25 mouse cellular contexts compared by ENCODE assay signal in the genomic region with DNA sequence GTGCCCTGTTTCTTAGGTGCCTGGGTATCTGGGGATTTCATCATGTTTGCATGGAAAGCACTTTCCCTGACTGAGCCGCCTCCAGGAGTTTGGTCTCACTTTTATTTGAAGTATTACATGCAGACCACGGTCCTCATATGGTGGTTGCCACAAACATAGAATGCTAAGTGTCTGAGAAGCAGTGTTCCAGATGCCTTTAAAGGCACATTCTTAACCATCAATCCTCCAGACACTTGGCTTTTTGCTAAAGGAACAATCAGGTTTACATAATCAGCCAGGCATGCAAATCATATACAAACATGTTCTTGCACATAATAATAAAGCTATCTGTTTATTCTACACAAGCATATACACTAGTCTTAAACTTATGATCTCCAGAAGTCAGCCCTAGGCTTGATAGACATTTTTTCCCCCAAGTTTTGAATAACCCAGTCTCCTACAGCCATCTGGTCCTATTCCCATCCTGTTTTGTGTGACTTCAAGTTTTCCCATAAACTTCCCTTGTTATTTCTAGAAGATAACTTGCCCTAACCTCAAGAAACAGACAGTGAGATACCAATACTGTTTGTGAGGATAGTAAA. TPM values are rescaled to one million over a fixed set of nuclear protein-coding genes. Genes with fewer than 3 reads are reported as not detected.
DNase-seq lines count a peak whose midpoint lies in the region; ATAC-seq and TF ChIP-seq lines count a peak whose summit lies in the region.
"Had no signal": no experiment of that assay in that cellular context is flagged by ENCODE, and none has a peak within 500 bp of the region (broad histone marks: within the 10 kb centered on the region; RNA-seq: fewer than 3 reads in every experiment).

No protein-coding gene starts in this region.

- no peaks in the 10 kb centered on the region for H3K9me3 ChIP-seq in forebrain, postnatal 0 days (ENCODE audit: low read length)
- no peaks in the 10 kb centered on the region for H3K9me3 ChIP-seq in forebrain, embryonic 11.5 days (ENCODE audit: control insufficient read depth, low read length)
- H3K9me3 ChIP-seq in lung, embryonic 16.5 days (ENCODE audit: control insufficient read depth, low read length): no peaks in the 10 kb centered on the region
- H3K9me3 ChIP-seq in intestine, embryonic 15.5 days: no peaks in the 10 kb centered on the region
- no peaks in the 10 kb centered on the region for H3K9me3 ChIP-seq in stomach, embryonic 16.5 days (replicated peaks; ENCODE audit: control insufficient read depth, low read length)
- H3K9me3 ChIP-seq: embryonic facial prominence, embryonic 12.5 days; forebrain, embryonic 10.5 days; hindbrain, embryonic 10.5 days; hindbrain, embryonic 15.5 days; liver, embryonic 12.5 days; midbrain, embryonic 10.5 days; neural tube, embryonic 12.5 days had no signal

- no peaks in the 10 kb centered on the region for H3K27me3 ChIP-seq in forebrain, postnatal 0 days (ENCODE audit: insufficient read depth, low read length)
- peaks cover 7% of the 10 kb centered on the region; the same call in 1 of the 2 replicates for H3K27me3 ChIP-seq in forebrain, embryonic 11.5 days (ENCODE audit: control insufficient read depth, insufficient read depth, low read length)
- H3K27me3 ChIP-seq in lung, embryonic 16.5 days (ENCODE audit: control insufficient read depth, insufficient read depth, low read depth, low read length): no peaks in the 10 kb centered on the region
- no peaks in the 10 kb centered on the region for H3K27me3 ChIP-seq in intestine, embryonic 15.5 days (replicated peaks)
- H3K27me3 ChIP-seq in stomach, embryonic 16.5 days (ENCODE audit: control insufficient read depth, insufficient read depth, low read length): no peaks in the 10 kb centered on the region

- no peak overlapping the region for H3K4me2 ChIP-seq in forebrain, postnatal 0 days (ENCODE audit: low read depth)
- H3K4me2 ChIP-seq in forebrain, embryonic 11.5 days (ENCODE audit: low read depth, low read length, severe bottlenecking): no peak overlapping the region
- no peak overlapping the region for H3K4me2 ChIP-seq in lung, embryonic 16.5 days (ENCODE audit: low read depth, low read length)
- no peak overlapping the region for H3K4me2 ChIP-seq in intestine, embryonic 15.5 days (replicated peaks)
- H3K4me2 ChIP-seq in stomach, embryonic 16.5 days (ENCODE audit: low read depth, low read length): no peak overlapping the region
- H3K4me2 ChIP-seq: embryonic facial prominence, embryonic 12.5 days; hindbrain, embryonic 15.5 days; liver, embryonic 12.5 days; neural tube, embryonic 12.5 days had no signal

- peaks cover 22% of the 10 kb centered on the region for H3K36me3 ChIP-seq in forebrain, postnatal 0 days (ENCODE audit: insufficient read depth)
- H3K36me3 ChIP-seq in forebrain, embryonic 11.5 days (ENCODE audit: control insufficient read depth, insufficient read depth, low read length): no peaks in the 10 kb centered on the region; the same call in 1 of the 2 replicates
- peaks cover 14% of the 10 kb centered on the region for H3K36me3 ChIP-seq in lung, embryonic 16.5 days (ENCODE audit: control insufficient read depth, insufficient read depth, low read length)
- H3K36me3 ChIP-seq in intestine, embryonic 15.5 days: peaks cover 9% of the 10 kb centered on the region; the same call in 1 of the 2 replicates
- peaks cover 16% of the 10 kb centered on the region for H3K36me3 ChIP-seq in stomach, embryonic 16.5 days (ENCODE audit: control insufficient read depth, insufficient read depth, low read length)

- H3K4me3 ChIP-seq in forebrain, postnatal 0 days (ENCODE audit: low read depth, low read length): no peak overlapping the region
- H3K4me3 ChIP-seq in forebrain, embryonic 11.5 days (ENCODE audit: low read depth, low read length): no peak overlapping the region
- H3K4me3 ChIP-seq in lung, embryonic 16.5 days (ENCODE audit: low read length): no peak overlapping the region
- H3K4me3 ChIP-seq in intestine, embryonic 15.5 days (replicated peaks): no peak overlapping the region
- no peak overlapping the region for H3K4me3 ChIP-seq in stomach, embryonic 16.5 days (replicated peaks; ENCODE audit: low read length)
- H3K4me3 ChIP-seq: embryonic facial prominence, embryonic 12.5 days; forebrain, embryonic 10.5 days; hindbrain, embryonic 10.5 days; hindbrain, embryonic 15.5 days; liver, embryonic 12.5 days; midbrain, embryonic 10.5 days; myocyte; neural tube, embryonic 12.5 days had no signal

- H3K27ac ChIP-seq in forebrain, postnatal 0 days (ENCODE audit: low read depth, low read length): peak overlapping the region; percentile 24; the same call in 1 of the 2 replicates
- H3K27ac ChIP-seq in forebrain, embryonic 11.5 days (ENCODE audit: low read depth, low read length): no peak overlapping the region
- H3K27ac ChIP-seq in lung, embryonic 16.5 days (ENCODE audit: low read length): peak overlapping the region; percentile 91
- peak overlapping the region; percentile 56 for H3K27ac ChIP-seq in intestine, embryonic 15.5 days
- H3K27ac ChIP-seq in stomach, embryonic 16.5 days (ENCODE audit: low read length): peak overlapping the region; percentile 76
- H3K27ac ChIP-seq: embryonic facial prominence, embryonic 12.5 days; forebrain, embryonic 10.5 days; hindbrain, embryonic 10.5 days; hindbrain, embryonic 15.5 days; liver, embryonic 12.5 days; midbrain, embryonic 10.5 days; neural tube, embryonic 12.5 days had no signal

- DNase-seq in forebrain, postnatal 0 days: no peak
- DNase-seq in forebrain, embryonic 11.5 days (ENCODE audit: low spot score): no peak
- no peak for DNase-seq in lung, adult 18-20 months
- DNase-seq in left cerebral cortex, adult 9 months (ENCODE audit: low spot score in 2 of 2): no peak
- no peak for DNase-seq in adrenal gland, postnatal 36 days
- DNase-seq: cerebellum, adult 2 months; cerebellum, postnatal 25 days; heart, postnatal 14 days; kidney, postnatal 14 days; left cerebral cortex, postnatal 4 days; lung, adult 2 months; right cerebral cortex, adult 18-20 months; spleen, adult 18-20 months had no signal

- no peaks in the 10 kb centered on the region for H3K4me1 ChIP-seq in forebrain, postnatal 0 days (ENCODE audit: insufficient read depth)
- H3K4me1 ChIP-seq in forebrain, embryonic 11.5 days (replicated peaks; ENCODE audit: control insufficient read depth, insufficient read depth, low read length): no peaks in the 10 kb centered on the region; the same call in 1 of the 2 replicates
- peaks cover 21% of the 10 kb centered on the region for H3K4me1 ChIP-seq in lung, embryonic 16.5 days (replicated peaks; ENCODE audit: control insufficient read depth, insufficient read depth, low read length)
- H3K4me1 ChIP-seq in intestine, embryonic 15.5 days (replicated peaks): peaks cover 8% of the 10 kb centered on the region
- peaks cover 19% of the 10 kb centered on the region; the same call in 1 of the 2 replicates for H3K4me1 ChIP-seq in stomach, embryonic 16.5 days (ENCODE audit: control insufficient read depth, insufficient read depth, low read length)

- H3K9ac ChIP-seq in forebrain, postnatal 0 days: no peak overlapping the region
- H3K9ac ChIP-seq in forebrain, embryonic 11.5 days (ENCODE audit: low read length): no peak overlapping the region
- no peak overlapping the region for H3K9ac ChIP-seq in lung, embryonic 16.5 days (ENCODE audit: low read length)
- H3K9ac ChIP-seq in intestine, embryonic 15.5 days: no peak overlapping the region
- H3K9ac ChIP-seq in stomach, embryonic 16.5 days (ENCODE audit: low read length): no peak overlapping the region
- H3K9ac ChIP-seq: embryonic facial prominence, embryonic 12.5 days; hindbrain, embryonic 15.5 days; liver, embryonic 12.5 days; neural tube, embryonic 12.5 days had no signal

- peak; percentile 57 for ATAC-seq in forebrain, postnatal 0 days
- ATAC-seq in forebrain, embryonic 11.5 days (replicated peaks; ENCODE audit: low FRiP score): no peak
- peak; percentile 79 for ATAC-seq in lung, embryonic 16.5 days (ENCODE audit: low read depth)
- ATAC-seq in intestine, embryonic 15.5 days: no peak
- no peak for ATAC-seq in stomach, embryonic 16.5 days (ENCODE audit: insufficient read depth, low FRiP score)
- ATAC-seq: inflammation-experienced regulatory T-cells, adult 6 months; liver, embryonic 12.5 days had no signal

- 69% methylated on average over 2 of the region's 2 CpGs for WGBS in forebrain, postnatal 0 days
- WGBS in forebrain, embryonic 11.5 days: 92% methylated on average over 2 of the region's 2 CpGs
- 50% methylated on average over 2 of the region's 2 CpGs for WGBS in lung, embryonic 16.5 days
- WGBS in intestine, embryonic 15.5 days: 43% methylated on average over 2 of the region's 2 CpGs
- WGBS in stomach, embryonic 16.5 days: 44% methylated on average over 2 of the region's 2 CpGs

- TF ChIP-seq CTCF in forebrain, postnatal 0 days (IDR thresholded peaks at IDR 0.05; ENCODE audit: low read depth): no peak

RNA-seq across cellular contexts. Expression of a gene that starts 5.5 kb away (rescaled TPM):
- total RNA-seq in forebrain, postnatal 0 days (2014; rRNA removed): 0.69 and 2.0 TPM in 2 replicates
- 0.52 and 0.53 TPM in 2 replicates for polyA plus RNA-seq in forebrain, postnatal 0 days (2015; fragmentation: Nextera tagmentation; extraction: Ambion mirVana)
- 0.09 and 0.12 TPM in 2 replicates for polyA plus RNA-seq in forebrain, embryonic 11.5 days (2014; fragmentation: Nextera tagmentation; extraction: Ambion mirVana)
- 45.1 and 49.7 TPM in 2 replicates for polyA plus RNA-seq in lung, embryonic 16.5 days (2015; fragmentation: Nextera tagmentation; extraction: Ambion mirVana)
- 154 and 160 TPM in 2 replicates for polyA plus RNA-seq in intestine, embryonic 15.5 days (2015; fragmentation: Nextera tagmentation; extraction: Ambion mirVana)
- 294 and 300 TPM in 2 replicates for polyA plus RNA-seq in stomach, embryonic 16.5 days (2015; fragmentation: Nextera tagmentation; extraction: Ambion mirVana)
- total RNA-seq in adrenal gland, postnatal 36 days (2021): 1 to 10 TPM; 4.4 to 6.9 TPM

RNA-seq across cellular contexts. Expression of a gene that starts 20.6 kb away (rescaled TPM):
- 111 and 120 TPM in 2 replicates for total RNA-seq in forebrain, postnatal 0 days (2014; rRNA removed)
- polyA plus RNA-seq in forebrain, postnatal 0 days (2015; fragmentation: Nextera tagmentation; extraction: Ambion mirVana): 216 and 222 TPM in 2 replicates
- 168 and 174 TPM in 2 replicates for polyA plus RNA-seq in forebrain, embryonic 11.5 days (2014; fragmentation: Nextera tagmentation; extraction: Ambion mirVana)
- polyA plus RNA-seq in lung, embryonic 16.5 days (2015; fragmentation: Nextera tagmentation; extraction: Ambion mirVana): 159 TPM in 2 replicates
- 120 and 127 TPM in 2 replicates for polyA plus RNA-seq in intestine, embryonic 15.5 days (2015; fragmentation: Nextera tagmentation; extraction: Ambion mirVana)
- 153 and 154 TPM in 2 replicates for polyA plus RNA-seq in stomach, embryonic 16.5 days (2015; fragmentation: Nextera tagmentation; extraction: Ambion mirVana)
- 10 to 100 TPM; 51.8 to 63.2 TPM for total RNA-seq in adrenal gland, postnatal 36 days (2021)

Comparison
In these comparisons a context has a peak if more than half of its experiments do, and no peak if none do; other contexts are left out.
1. ATAC-seq: peak in forebrain, postnatal 0 days (single experiment) and lung, embryonic 16.5 days (single experiment); none in forebrain, embryonic 11.5 days (single experiment), intestine, embryonic 15.5 days (single experiment) and stomach, embryonic 16.5 days (single experiment).
2. RNA of a gene that starts 5.5 kb away (polyA plus RNA-seq): 294 to 300 TPM in stomach, embryonic 16.5 days, 154 to 160 TPM in intestine, embryonic 15.5 days and 45.1 to 49.7 TPM in lung, embryonic 16.5 days; 0.52 to 0.53 TPM in forebrain, postnatal 0 days and 0.09 to 0.12 TPM in forebrain, embryonic 11.5 days; every median in the first group is over 10 times any median in the second.